Mouse (Mus musculus): ENCODE data around the gene Wwtr1.

Wwtr1 gene

Small RNA genes lying within 50 kb of the gene (microRNA-seq; reads per million reads assigned to microRNA genes)
- 0 reads per million in 2 experiments for gene Mir6377

Measured in adrenal gland (tissue).